Mouse (Mus musculus): Measurements from ENCODE around the gene Bscl2.
"Not testable (repeated sequence)": the region's sequence is repeated elsewhere in the genome, so short reads cannot be mapped to it uniquely, and the experiment has no call there.

DNA sequence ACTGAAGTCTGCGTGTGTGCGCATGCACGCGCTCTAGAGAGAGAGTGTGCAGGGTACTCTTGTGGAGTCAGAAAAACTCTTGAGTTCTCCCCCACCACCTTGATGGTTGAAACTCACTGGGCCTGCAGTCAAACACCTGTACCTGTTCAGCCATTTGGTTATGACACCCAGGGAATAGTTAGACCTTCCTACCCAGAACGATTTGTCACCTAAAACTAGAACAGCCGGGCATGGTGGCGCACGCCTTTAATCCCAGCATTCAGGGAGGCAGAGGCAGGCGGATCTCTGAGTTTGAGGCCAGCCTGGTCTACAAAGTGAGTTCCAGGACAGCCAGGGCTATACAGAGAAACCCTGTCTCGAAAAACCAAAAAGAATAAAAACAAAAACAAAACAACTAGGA lies 940 bp upstream of the Bscl2 start:
- not testable (repeated sequence) for TF ChIP-seq CTCF (IDR thresholded peaks at IDR 0.05; ENCODE audit: low read depth, low read length); POLR2A (IDR thresholded peaks at IDR 0.05; ENCODE audit: borderline replicate concordance, low read depth, low read length)
